Mouse (Mus musculus): ENCODE measurements around the gene Tmem150a. TPM values are rescaled to one million over a fixed set of nuclear protein-coding genes. Genes with fewer than 3 reads are reported as not detected.
A peak's percentile ranks its signal among the peaks of the same experiment; 100 is the strongest.

Gene Tmem150a
- polyA plus RNA-seq, 1 experiment from 2014 or later = 32.5 TPM

- Histone ChIP-seq H3K27me3 (no peaks in the 10 kb centered on the region), H3K4me1 (replicated peaks) (peaks cover 10% of the 10 kb centered on the region; the same call in 1 of the 2 replicates), H3K9ac (no peak overlapping the region), H3K27ac (no peak overlapping the region), H3K36me3 (peaks cover 99% of the 10 kb centered on the region), H3K4me2 (no peak overlapping the region), H3K9me3 (replicated peaks) (no peaks in the 10 kb centered on the region), H3K4me3 (replicated peaks) (no peak overlapping the region)
- DNase-seq (no peak), ATAC-seq (ENCODE audit: low read depth) (no peak)
- 86% methylated on average over 4 of the region's 4 CpGs for WGBS (ENCODE audit: insufficient replicate concordance)
Measured at GRCm38 (mm10) chr6:72330133-72330532, 25.1 kb upstream of the Tmem150a start.

DNA sequence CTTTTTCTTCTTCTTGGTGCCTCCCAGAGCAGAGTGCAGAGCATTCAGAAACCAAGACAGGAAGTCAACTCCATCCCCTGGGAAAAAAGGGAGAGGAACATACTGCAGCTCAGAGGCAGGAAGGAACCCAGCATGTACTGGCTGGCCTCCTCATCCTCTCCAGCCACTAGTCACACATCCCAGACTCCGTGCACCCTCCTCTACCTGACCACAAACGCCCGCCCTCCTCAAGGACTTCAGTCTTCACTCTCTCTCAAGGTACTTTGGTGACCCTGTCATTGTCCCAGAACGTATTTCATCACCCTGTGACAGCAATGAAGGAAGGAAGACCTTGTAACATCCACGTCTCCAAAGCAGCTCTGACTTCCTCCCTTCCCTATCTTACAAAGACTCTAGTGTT, 22.1 kb upstream of the Tmem150a start:
- 61% methylated on average over 5 of the region's 5 CpGs for WGBS (ENCODE audit: insufficient replicate concordance)
- Histone ChIP-seq H3K4me1 (replicated peaks) (no peaks in the 10 kb centered on the region), H3K9me3 (replicated peaks) (no peaks in the 10 kb centered on the region), H3K27ac (no peak overlapping the region), H3K36me3 (peaks cover 100% of the 10 kb centered on the region), H3K27me3 (no peaks in the 10 kb centered on the region), H3K4me2 (no peak overlapping the region), H3K4me3 (replicated peaks) (no peak overlapping the region), H3K9ac (no peak overlapping the region)
- DNase-seq (no peak), ATAC-seq (ENCODE audit: low read depth) (0 out of 2 replicates have a peak, but pooled peaks have one; percentile 23)

DNA sequence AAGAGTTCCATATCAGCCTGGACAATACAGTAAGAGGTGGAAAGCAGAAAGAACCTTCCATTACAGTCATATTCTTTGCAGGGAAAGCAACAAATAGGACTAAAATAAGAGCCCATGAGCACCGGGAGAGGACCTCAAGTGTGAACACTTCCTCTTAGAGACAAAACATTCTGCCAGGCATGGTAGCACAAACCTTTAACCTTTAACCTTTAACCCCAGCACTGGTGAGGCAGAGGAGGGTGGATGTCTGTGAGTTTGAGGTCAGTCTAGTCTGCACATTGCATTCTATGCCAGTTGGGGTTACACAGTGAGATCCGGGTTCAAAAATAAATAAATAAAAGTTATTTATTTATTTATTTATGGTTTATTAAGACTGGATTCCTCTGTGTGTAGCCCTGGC, 14.8 kb upstream of the Tmem150a start:
- no peaks in the 10 kb centered on the region for H3K9me3 ChIP-seq (replicated peaks)
- H3K36me3 ChIP-seq = peaks cover 69% of the 10 kb centered on the region
- ATAC-seq (ENCODE audit: low read depth) (no peak), DNase-seq (no peak)
- no peak overlapping the region for H3K4me2 ChIP-seq
- H3K27me3 ChIP-seq = no peaks in the 10 kb centered on the region
- H3K4me1 ChIP-seq (replicated peaks) = peaks cover 43% of the 10 kb centered on the region
- 0 out of 2 replicates have a peak overlapping the region, but pooled peaks have one; percentile 23 for H3K9ac ChIP-seq
- no peak overlapping the region for H3K27ac ChIP-seq
- WGBS (ENCODE audit: insufficient replicate concordance) = 52% methylated on average over 2 of the region's 2 CpGs
- no peak overlapping the region for H3K4me3 ChIP-seq (replicated peaks)

DNA sequence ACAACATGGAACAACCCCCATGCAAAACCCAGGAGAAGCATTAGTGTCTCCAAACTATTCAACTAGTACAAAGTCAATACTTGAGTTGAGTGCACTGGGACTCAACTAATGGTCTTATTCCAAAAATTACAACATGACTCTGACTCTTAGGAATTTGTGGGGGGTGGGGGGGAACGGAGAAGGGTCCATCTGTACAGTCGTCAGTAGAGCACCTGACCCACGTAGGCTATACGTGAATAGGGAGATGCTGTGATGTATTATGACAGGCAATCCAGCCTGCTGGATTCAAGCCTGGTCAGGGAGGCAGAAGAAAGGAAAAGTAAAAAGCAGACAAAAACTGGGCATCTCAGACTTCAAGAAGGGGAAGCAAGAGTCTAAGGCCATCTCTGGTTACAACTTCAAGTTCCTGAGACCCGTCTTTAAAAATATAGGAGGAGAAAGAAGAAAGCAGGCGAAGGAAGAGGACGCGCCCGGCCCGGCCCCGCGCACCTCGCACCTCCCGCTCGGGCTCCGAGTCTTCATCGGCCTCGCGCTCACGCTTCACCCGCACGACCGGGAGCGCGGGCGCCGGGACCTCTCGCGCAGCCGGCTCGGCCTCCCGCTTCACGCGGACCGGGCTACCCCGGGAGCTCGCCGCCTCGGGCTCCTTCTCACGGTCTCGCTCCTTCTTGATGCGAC, 10.7 kb upstream of the Tmem150a start:
- ATAC-seq (ENCODE audit: low read depth) = peak; percentile 71

DNA sequence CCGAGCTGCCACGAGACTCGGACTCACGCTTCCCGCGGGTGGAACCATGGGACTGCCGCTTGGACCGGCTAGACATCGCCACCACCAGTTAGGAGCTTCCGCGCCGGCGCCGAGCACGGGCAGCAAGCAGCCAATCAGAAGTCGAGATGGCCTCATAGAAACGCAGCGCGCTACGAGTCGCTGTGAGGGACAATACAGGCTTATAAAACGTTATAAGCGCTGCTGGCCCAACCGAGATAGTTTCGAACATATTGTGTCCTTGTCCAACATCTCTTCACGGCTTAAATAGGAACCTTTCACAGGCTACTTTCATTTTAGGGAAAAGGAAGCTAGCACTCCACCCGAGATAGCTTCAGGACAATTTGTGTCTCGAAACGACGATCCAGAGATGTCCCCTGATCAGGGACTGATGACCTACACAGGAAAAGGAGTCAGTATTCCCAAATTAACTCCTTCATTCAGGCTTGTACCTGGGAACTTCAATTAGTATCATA, 10.1 kb upstream of the Tmem150a start, which contains the start of gene Usp39:
Gene Usp39, minus strand, starts transcription at position 111 of the 494 bp plus-strand sequence.
- under 1% methylated on average over 30 of the region's 30 CpGs for WGBS (ENCODE audit: insufficient replicate concordance)
- Histone ChIP-seq H3K36me3 (peaks cover 42% of the 10 kb centered on the region), H3K27me3 (no peaks in the 10 kb centered on the region), H3K9ac (peak within 1 kb of the TSS; percentile 88), H3K4me1 (replicated peaks) (peaks cover 80% of the 10 kb centered on the region), H3K9me3 (replicated peaks) (no peaks in the 10 kb centered on the region), H3K27ac (peak within 1 kb of the TSS; percentile 93), H3K4me2 (peak within 1 kb of the TSS; percentile 90), H3K4me3 (replicated peaks) (peak within 1 kb of the TSS; percentile 91)
- DNase-seq = peak; percentile 88
- ATAC-seq (ENCODE audit: low read depth) = peak; percentile 81

More for the DNA sequence above, 10.7 kb upstream of the Tmem150a start:
- H3K9me3 ChIP-seq (replicated peaks) = no peaks in the 10 kb centered on the region
- H3K27ac ChIP-seq = peak overlapping the region; percentile 93
- H3K9ac ChIP-seq = peak overlapping the region; percentile 88
- no peak for DNase-seq
- H3K4me1 ChIP-seq (replicated peaks) = peaks cover 77% of the 10 kb centered on the region
- H3K4me2 ChIP-seq = peak overlapping the region; percentile 90
- WGBS (ENCODE audit: insufficient replicate concordance) = under 1% methylated on average over 42 of the region's 42 CpGs
- H3K36me3 ChIP-seq = peaks cover 41% of the 10 kb centered on the region
- peak overlapping the region; percentile 84 for H3K4me3 ChIP-seq (replicated peaks)
- H3K27me3 ChIP-seq = no peaks in the 10 kb centered on the region

DNA sequence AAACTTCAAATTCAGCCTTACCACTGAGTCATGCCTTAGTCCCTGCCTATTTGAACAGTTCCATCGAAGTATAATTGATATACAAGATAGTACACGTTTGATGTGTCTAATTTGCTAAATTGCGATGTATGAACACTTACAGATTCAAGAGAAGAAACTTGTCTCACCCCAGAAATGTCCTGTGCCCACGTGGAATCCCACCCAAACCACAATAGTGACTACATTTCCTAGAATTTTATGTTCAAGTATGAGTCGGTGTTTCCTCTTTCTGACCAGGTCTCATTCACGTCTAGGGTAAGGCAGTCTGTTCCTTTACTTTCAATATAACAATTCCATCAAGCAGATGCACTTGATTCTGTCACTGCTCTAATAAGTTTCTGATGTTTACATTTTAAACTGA, 9.6 kb upstream of the Tmem150a start:
- WGBS (ENCODE audit: insufficient replicate concordance) = 10% methylated on average over 6 of the region's 6 CpGs
- H3K4me3 ChIP-seq (replicated peaks) = peak overlapping the region; percentile 84
- no peaks in the 10 kb centered on the region for H3K27me3 ChIP-seq
- ATAC-seq (ENCODE audit: low read depth) (no peak), DNase-seq (no peak)
- H3K4me1 ChIP-seq (replicated peaks) = peaks cover 82% of the 10 kb centered on the region
- H3K36me3 ChIP-seq = peaks cover 44% of the 10 kb centered on the region
- peak overlapping the region; percentile 88 for H3K9ac ChIP-seq
- H3K27ac ChIP-seq = peak overlapping the region; percentile 93
- peak overlapping the region; percentile 90 for H3K4me2 ChIP-seq
- no peaks in the 10 kb centered on the region for H3K9me3 ChIP-seq (replicated peaks)

DNA sequence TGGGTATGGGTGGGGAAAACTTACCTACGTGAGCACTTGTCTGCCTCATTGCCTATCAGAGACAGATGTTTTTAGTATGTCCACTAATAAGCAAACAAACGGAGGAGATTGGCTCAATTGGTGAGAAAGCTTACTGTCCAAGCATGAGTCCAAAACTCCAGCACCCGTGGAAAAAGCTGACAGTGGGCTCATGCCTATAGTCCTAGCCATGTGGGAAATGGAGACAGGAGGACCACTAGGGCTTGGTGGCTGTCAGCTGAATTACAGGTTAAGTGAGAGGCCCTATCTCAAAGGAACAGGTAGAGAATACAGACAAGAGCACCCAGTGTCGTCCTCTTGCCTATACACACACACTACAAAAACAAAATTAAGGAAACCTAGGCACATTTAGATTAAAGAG, 9.0 kb upstream of the Tmem150a start:
- DNase-seq = no peak
- H3K9ac ChIP-seq = peak overlapping the region; percentile 88
- 60% methylated on average over 4 of the region's 4 CpGs for WGBS (ENCODE audit: insufficient replicate concordance)
- no peak for ATAC-seq (ENCODE audit: low read depth)
- H3K27me3 ChIP-seq = no peaks in the 10 kb centered on the region
- peak overlapping the region; percentile 91; the same call in 1 of the 2 replicates for H3K4me3 ChIP-seq (replicated peaks)
- peak overlapping the region; percentile 93 for H3K27ac ChIP-seq
- peaks cover 43% of the 10 kb centered on the region for H3K36me3 ChIP-seq
- no peaks in the 10 kb centered on the region for H3K9me3 ChIP-seq (replicated peaks)
- H3K4me1 ChIP-seq (replicated peaks) = peaks cover 82% of the 10 kb centered on the region
- peak overlapping the region; percentile 90 for H3K4me2 ChIP-seq

GRCm38 (mm10) chr6:72347166-72347941, 7.9 kb upstream of the Tmem150a start, which contains the start of gene 0610030E20Rik:
TSS of gene 0610030E20Rik (plus strand) at chr6:72347317.
- peaks cover 81% of the 10 kb centered on the region for H3K4me1 ChIP-seq (replicated peaks)
- peak; percentile 64 for DNase-seq

DNA sequence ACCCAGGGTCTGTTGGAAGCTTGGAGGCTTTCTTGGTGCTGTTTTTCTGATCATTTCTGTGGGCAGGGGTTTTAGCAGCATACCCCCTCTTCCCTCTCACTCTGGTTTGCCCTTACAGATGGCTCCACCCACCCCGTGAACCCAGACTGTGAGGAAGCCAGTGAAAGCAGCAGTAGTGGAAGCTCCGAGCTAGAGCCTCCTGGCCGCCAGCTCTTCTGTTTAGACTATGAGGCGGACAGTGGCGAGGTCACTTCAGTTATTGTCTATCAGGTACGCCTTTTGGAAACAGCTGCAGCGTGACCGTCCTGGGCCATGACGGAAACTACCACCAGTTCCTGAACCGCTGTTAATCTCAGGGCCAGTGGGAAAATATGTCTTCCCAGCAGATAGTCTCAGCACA, 6.8 kb upstream of the Tmem150a start:
- no peak for ATAC-seq (ENCODE audit: low read depth)
- WGBS (ENCODE audit: insufficient replicate concordance) = 69% methylated on average over 10 of the region's 10 CpGs
- Histone ChIP-seq H3K27me3 (peaks cover 2% of the 10 kb centered on the region), H3K27ac (peak overlapping the region; percentile 93), H3K4me3 (replicated peaks) (peak overlapping the region; percentile 91), H3K9ac (peak overlapping the region; percentile 94), H3K36me3 (peaks cover 31% of the 10 kb centered on the region), H3K4me2 (peak overlapping the region; percentile 90), H3K4me1 (replicated peaks) (peaks cover 80% of the 10 kb centered on the region), H3K9me3 (replicated peaks) (no peaks in the 10 kb centered on the region)
- DNase-seq = no peak

More at GRCm38 (mm10) chr6:72347166-72347941, 7.9 kb upstream of the Tmem150a start, which contains the start of gene 0610030E20Rik:
- Histone ChIP-seq H3K4me2 (peak within 1 kb of the TSS; percentile 90), H3K27ac (peak within 1 kb of the TSS; percentile 93), H3K4me3 (replicated peaks) (peak within 1 kb of the TSS; percentile 91), H3K36me3 (peaks cover 35% of the 10 kb centered on the region), H3K9ac (peak within 1 kb of the TSS; percentile 94), H3K27me3 (no peaks in the 10 kb centered on the region), H3K9me3 (replicated peaks) (no peaks in the 10 kb centered on the region)
- WGBS (ENCODE audit: insufficient replicate concordance) = 1% methylated on average over 71 of the region's 72 CpGs
- peak; percentile 63 for ATAC-seq (ENCODE audit: low read depth)

- no peak overlapping the region for H3K4me2 ChIP-seq
- peaks cover 20% of the 10 kb centered on the region for H3K27me3 ChIP-seq
- peaks cover 86% of the 10 kb centered on the region for H3K4me1 ChIP-seq (replicated peaks)
- no peak overlapping the region for H3K27ac ChIP-seq
- no peak overlapping the region for H3K4me3 ChIP-seq (replicated peaks)
- 70% methylated on average over 2 of the region's 2 CpGs for WGBS (ENCODE audit: insufficient replicate concordance)
- peaks cover 31% of the 10 kb centered on the region for H3K36me3 ChIP-seq
- DNase-seq (no peak), ATAC-seq (ENCODE audit: low read depth) (no peak)
- no peaks in the 10 kb centered on the region for H3K9me3 ChIP-seq (replicated peaks)
- H3K9ac ChIP-seq = no peak overlapping the region
Measured at GRCm38 (mm10) chr6:72350214-72350613, 5.0 kb upstream of the Tmem150a start.
